Mouse (Mus musculus): ENCODE data around the gene Sntg2.

Gene Sntg2

DNA sequence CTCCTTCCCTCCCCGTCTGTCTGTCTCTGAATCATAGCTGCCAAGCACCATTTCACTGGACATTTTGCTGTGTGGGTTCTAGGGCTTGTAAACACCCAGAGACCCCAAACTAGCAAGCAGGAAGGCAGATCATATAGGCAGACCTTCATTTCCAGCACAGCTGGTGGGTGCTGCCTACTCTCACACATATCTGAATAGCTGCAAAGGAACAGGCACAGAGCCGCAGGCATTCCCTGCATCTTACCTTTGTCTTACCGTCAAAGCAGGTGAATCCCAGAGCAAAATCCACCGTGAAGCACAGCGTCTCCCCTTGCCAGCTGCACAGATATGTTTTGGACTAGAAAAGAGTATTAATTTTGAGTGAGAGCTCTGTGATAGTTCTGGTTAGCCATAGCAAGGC, 172.1 kb downstream of the Sntg2 start:
- 56% methylated on average over 5 of the region's 5 CpGs for WGBS

DNA sequence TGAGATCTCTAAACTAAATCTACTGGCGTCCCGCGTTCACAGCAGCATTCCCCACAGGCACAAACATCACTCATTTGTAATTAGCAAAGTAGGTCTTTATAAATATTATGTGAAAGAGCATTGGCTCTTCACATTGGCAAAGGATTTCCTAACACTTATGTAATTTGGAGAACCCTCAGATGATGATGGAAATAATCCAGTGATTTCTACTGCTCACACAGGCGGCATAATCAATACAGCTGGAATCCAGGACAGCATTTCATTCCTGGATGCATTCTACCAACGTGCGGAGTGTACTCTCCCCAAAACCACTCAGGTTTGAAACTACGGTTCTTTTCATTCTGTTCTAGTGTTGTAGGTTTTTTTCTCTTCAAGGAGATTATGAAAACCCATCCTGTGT, 172.6 kb downstream of the Sntg2 start:
- WGBS = 71% methylated on average over 7 of the region's 7 CpGs

- WGBS = 16% methylated on average over 2 of the region's 2 CpGs
These were observed 173.4 kb downstream of the Sntg2 start for GRCm38 (mm10) chr12:30199735-30200134.

GRCm38 (mm10) chr12:30198250-30198649, 174.9 kb downstream of the Sntg2 start:
- 97% methylated on average over 1 of the region's 1 CpGs for WGBS

GRCm38 (mm10) chr12:30181721-30182120, 191.5 kb downstream of the Sntg2 start:
- 74% methylated on average over 3 of the region's 3 CpGs for WGBS

- 72% methylated on average over 1 of the region's 1 CpGs for WGBS
These were observed 193.6 kb downstream of the Sntg2 start for GRCm38 (mm10) chr12:30179623-30180022.

GRCm38 (mm10) chr12:30177966-30178365, 195.2 kb downstream of the Sntg2 start:
- WGBS = 73% methylated on average over 6 of the region's 6 CpGs

DNA sequence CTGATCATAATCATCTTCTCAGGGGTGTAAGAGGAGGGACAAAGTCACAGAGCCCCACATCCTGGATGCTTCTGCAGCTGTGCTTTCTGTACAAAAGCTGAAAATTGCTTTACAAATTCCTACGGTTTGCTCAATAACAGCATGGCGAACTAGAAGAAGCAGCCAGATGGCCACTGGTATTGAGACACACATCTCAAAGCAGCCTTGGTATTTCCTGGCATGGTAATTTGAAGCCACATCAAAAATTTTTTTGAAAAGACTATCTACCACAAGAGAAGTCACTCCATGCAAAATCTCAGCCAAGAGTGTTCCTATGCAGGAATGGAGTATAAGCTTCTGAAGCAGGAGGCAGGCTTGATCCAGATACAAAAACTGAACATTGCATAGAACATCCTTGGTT, 195.6 kb downstream of the Sntg2 start:
- 57% methylated on average over 2 of the region's 2 CpGs for WGBS

DNA sequence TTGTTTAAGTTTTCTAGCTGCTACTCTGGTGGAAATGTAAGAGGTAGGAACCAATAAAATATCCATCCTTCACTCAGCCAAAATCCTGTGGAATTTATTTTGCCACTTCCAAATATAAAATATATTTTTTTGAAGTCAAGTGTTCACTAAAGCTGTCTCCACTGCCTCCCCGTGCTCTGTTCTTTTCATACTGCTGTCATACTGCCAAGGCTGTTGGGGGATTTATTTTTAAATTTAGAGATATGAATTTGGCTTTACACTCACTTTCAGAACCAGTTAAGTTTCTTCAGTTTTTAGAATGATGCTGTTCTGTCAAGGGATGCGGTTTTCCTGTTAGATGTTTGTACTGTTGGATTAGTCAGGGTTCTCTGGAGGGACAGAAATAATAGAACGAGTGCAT, 204.7 kb downstream of the Sntg2 start:
- WGBS = 41% methylated on average over 3 of the region's 3 CpGs

DNA sequence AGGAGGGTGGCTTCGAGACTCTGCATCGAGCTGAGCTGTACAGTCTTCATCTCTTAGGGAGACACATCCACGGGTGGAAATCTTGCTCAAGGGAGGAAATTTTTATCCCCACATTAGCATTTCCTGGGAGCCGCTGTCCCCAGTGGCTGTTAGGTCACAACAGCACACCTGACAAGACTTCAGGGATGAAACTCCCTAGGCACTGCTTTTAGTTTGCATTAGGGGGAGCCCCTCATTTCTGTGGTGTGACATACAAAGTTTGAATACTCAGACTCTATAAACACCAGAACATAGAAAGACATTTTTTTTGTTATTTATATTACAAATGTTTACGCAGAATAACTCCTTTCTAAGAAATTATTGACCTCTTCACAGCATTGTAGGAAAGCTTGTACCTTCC, 208.6 kb downstream of the Sntg2 start:
- WGBS = 80% methylated on average over 5 of the region's 5 CpGs

DNA sequence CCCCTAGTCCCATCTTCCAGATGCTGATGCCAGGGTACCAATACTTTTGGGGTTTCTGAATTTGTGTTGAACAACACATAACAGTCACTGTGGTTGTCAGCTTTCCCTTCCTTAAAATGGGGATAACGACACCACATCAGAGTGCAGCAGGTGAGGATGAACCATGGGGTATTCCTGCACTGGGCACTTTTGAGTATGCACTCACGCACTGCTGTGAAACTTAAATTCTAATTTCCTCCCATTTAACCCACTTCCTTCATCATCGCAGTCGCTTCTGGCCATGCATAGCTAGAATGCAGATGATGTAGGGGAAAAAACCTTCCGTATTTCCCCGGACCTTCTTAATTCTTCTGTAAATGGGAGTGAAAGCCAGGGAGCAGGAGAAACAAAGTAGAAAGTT, 209.2 kb downstream of the Sntg2 start:
- WGBS = 88% methylated on average over 6 of the region's 6 CpGs

DNA sequence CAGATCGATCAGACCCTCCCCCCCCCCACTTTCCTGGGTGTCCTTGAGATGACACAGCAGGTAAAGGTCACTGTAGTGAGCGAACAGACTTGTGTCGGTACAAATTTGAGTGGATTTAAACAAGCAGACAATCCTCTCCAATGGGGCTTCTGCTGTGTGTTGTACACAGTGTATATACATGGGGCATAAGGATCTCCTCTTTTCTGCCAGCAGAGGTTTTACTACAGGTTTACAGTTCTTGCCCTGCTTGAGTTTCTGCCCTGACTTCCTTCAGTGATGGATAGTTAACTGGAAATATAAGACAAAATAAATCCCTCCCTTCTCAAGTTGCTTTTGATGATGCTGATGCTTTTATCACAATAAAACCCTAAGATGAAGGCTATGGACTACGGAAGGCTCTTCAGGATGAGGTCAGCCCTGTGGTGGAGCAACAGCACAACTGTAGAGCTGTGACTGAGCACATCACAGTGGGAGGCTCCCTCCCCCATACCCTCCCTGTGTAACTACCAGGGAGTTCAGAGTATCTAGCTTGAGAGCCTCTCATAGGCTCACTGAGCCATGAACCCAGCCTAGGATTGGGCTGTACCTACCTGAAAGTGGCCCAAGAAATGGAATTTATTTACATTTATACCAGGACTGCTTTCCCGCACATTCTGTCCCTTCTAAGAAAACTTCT, 211.3 kb downstream of the Sntg2 start:
- WGBS = 81% methylated on average over 5 of the region's 5 CpGs

DNA sequence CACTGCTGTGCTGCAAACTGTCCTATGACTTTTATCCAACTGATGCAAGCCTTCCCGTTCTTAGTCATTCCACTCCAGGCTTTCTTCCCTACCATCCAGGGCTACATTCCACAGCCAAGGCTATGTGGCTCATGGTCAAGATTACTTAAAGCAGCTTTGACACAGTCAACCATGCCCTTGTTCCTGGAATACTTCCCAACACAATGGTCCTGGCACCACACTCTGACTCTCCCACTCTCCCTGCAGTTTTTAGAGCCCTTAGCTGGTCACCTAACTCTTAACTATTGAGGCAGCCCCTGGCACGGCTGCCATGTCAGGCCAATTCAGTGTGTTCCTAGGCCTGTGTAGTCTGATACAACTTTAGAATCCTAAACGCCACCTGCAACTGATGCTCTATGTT, 212.7 kb downstream of the Sntg2 start:
- WGBS = 65% methylated on average over 3 of the region's 3 CpGs

DNA sequence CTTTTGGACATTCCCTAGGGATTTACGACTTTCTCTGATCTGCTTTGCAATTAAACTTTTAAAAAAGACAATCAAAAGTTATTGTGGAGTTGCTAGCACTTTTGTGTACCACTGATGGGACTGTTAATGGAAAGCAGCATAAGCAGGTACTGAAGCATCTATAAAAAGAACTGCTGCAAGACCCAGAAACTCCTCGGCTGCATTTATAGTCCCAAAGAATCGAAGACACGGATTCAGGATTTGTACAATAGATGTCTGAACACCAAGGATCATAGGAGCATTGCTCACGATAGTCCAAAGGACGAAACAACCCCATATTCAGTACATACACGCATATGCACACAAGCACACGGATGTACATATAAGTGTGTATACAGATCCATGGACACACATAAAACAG, 213.4 kb downstream of the Sntg2 start:
- 72% methylated on average over 8 of the region's 8 CpGs for WGBS

GRCm38 (mm10) chr12:30154079-30154673, 219.0 kb downstream of the Sntg2 start:
- 34% methylated on average over 7 of the region's 7 CpGs for WGBS

DNA sequence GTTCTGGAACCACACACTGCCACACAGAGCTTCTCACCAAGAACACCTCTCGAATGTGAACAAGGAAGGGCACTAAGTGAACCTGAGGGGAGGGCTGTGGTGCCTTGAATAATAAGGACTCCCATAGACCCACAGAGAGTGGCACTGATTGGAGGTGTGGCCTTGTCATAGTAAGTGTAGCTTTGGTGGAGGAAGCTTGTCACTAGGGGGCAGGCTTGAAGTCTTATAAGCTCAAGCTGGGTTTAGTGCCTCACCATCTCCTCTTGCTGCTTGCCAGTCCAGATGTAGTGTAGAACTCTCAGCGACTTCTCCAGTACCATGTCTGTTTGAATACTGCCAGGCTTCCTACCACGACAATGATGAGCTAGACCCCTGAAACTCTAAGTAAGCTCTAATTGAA, 231.1 kb downstream of the Sntg2 start:
- 55% methylated on average over 3 of the region's 3 CpGs for WGBS

DNA sequence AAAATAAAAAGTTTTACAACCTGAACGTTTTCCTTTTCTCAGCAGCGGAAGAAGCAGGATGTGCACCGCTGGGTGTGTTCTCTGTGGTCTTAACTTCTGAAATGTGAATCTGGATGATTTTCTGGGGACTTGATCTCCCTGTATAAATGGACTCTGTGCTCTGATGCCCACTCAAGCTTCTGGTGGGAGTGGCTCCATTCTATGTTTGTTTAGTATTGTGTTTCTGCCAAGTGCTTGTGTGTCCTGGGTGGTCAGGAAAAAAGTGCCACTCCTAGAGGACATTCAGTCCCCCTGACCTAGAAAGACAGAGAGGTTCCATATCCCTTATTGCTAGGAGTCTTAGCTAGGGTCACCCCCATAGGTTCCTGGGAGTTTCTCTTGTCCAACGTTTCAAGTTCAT, 240.7 kb downstream of the Sntg2 start, which contains the start of gene Tpo:
Tpo (minus strand) TSS at position 101 of the 400 bp plus-strand sequence.
- WGBS = 87% methylated on average over 4 of the region's 4 CpGs

GRCm38 (mm10) chr12:30129411-30129716, 243.8 kb downstream of the Sntg2 start:
- WGBS = 24% methylated on average over 6 of the region's 6 CpGs

- WGBS = 17% methylated on average over 7 of the region's 7 CpGs
These were observed 244.4 kb downstream of the Sntg2 start for GRCm38 (mm10) chr12:30128561-30129410.

Data from cerebral cortex, adult 2 months (tissue).